Mouse (Mus musculus) heart, adult 2 months (tissue): ENCODE measurements at regions not wholly inside any gene's neighbourhood (a gene's known extent, or its start where the extent isn't known, plus 50 kb on each side); places are given as distances from the start of the nearest gene placed in this dataset.
"Not testable (repeated sequence)": the region's sequence is repeated elsewhere in the genome, so short reads cannot be mapped to it uniquely, and the experiment has no call there.

Source experiments
- DNase-seq, 2 experiments: peaks; one replicate each; pipeline ENCODE4 v3.0.0; 2021
- H3K27ac ChIP-seq: fragments of 200-600 bp; 2 replicates; pipeline ENCODE4 v1.8.1; 2022
- H3K27me3 ChIP-seq: fragments of 200-500 bp; 2 replicates; pipeline ENCODE4 v1.6.1; 2012; ENCODE audit warnings: mild to moderate bottlenecking, low read length, inconsistent platforms, mixed read lengths; ENCODE audit not compliant: control insufficient read depth, insufficient read depth
- H3K36me3 ChIP-seq: fragments of 200-500 bp; 2 replicates; pipeline ENCODE4 v1.6.1; 2012; ENCODE audit warnings: low read length, inconsistent platforms; ENCODE audit not compliant: control insufficient read depth, insufficient read depth
- H3K4me1 ChIP-seq: fragments of 200-500 bp; 2 replicates; pipeline ENCODE4 v1.6.1; 2011; ENCODE audit warnings: low read length; ENCODE audit not compliant: control insufficient read depth, insufficient read depth
- H3K4me3 ChIP-seq: fragments of 200-600 bp; 2 replicates; pipeline ENCODE4 v1.8.1; 2022
- H3K79me2 ChIP-seq: fragments of 200-500 bp; replicated peaks from 2 replicates; pipeline ENCODE4 v1.6.1; 2012; ENCODE audit warnings: mild to moderate bottlenecking, inconsistent platforms, low read length, moderate library complexity, mixed read lengths; ENCODE audit not compliant: control insufficient read depth, insufficient read depth
- H3K9ac ChIP-seq: fragments of 200-500 bp; 2 replicates; pipeline ENCODE4 v1.6.1; 2012; ENCODE audit warnings: low read depth, mild to moderate bottlenecking, control low read depth, inconsistent platforms, low read length, mixed read lengths
- CTCF ChIP-seq: fragments of 200-600 bp; IDR thresholded peaks from 2 replicates; pipeline ENCODE4 v1.8.1; 2022; ENCODE audit warnings: antibody characterized with exemption, mild to moderate bottlenecking, moderate library complexity
- EP300 ChIP-seq: fragments of 200-500 bp; IDR thresholded peaks from 2 replicates; pipeline ENCODE4 v1.6.1; 2011; ENCODE audit warnings: low read depth, low read length, control low read depth; ENCODE audit not compliant: insufficient read depth
- POLR2A ChIP-seq: fragments of 200-500 bp; IDR thresholded peaks from 2 replicates; pipeline ENCODE4 v1.6.1; 2011; ENCODE audit warnings: mild to moderate bottlenecking, low read depth, low read length, control low read depth; ENCODE audit not compliant: insufficient read depth
- WGBS: fragments of 180-500 bp; shearing (Covaris S2); methylation state at CpG from one replicate; pipeline ENCODE4 v1.1.7; 2018; 5-methylcytosine and 5-hydroxymethylcytosine counted together
- intact Hi-C: fragments of 180-260 bp; cut with DNase I; formaldehyde crosslinking; loops from one replicate; pipeline ENCODE4 v1.15.1; 2025

DNA sequence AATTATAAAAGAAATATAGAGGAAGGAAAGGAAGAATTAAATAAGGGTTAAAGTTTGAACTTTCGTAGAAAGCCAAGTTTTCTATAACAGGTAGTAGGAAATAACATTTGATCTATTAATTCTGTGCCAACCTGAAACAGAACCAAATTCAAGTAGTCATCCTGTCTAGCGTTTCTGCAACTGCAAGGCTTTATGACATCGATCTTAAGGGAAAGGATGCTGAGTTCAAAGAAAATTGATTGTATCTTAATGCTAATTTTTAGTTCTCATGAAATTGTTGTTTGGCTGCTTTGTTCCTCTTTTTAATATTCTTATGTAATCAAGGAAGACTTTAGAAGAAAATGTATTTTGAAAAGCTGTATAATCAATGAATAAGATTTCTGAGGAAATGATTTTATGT lies 334.9 kb upstream of the Ngly1 start:
- no peak overlapping the region for H3K4me3 ChIP-seq
- H3K27ac ChIP-seq = no peak overlapping the region
- H3K4me1 ChIP-seq = no peaks in the 10 kb centered on the region
- H3K79me2 ChIP-seq = no peaks in the 10 kb centered on the region
- intact Hi-C loops = no loop called here
- H3K9ac ChIP-seq = no peak overlapping the region
- H3K27me3 ChIP-seq = no peaks in the 10 kb centered on the region
- 68% methylated on average over 3 of the region's 3 CpGs for WGBS
- no peak for DNase-seq
- no peak for TF ChIP-seq EP300
- TF ChIP-seq POLR2A = no peak
- TF ChIP-seq CTCF = no peak
- H3K36me3 ChIP-seq = no peaks in the 10 kb centered on the region

DNA sequence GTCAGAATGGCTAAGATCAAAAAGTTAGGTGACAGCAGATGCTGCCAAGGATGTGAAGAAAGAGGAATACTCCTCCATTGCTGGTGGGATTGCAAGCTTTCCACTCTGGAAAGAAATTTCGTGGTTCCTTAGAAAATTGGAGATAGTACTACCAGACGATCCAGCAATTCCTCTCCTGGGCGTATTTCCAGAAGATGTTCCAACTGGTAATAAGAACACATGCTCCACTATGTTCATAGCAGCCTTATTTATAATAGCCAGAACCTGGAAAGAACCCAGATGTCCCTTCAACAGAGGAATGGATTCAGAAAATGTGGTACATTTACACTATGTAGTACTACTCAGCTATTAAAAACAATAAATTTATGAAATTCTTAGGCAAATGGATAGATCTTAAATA lies 324.4 kb upstream of the Ngly1 start:
- H3K4me1 ChIP-seq, H3K9ac ChIP-seq, H3K79me2 ChIP-seq, H3K4me3 ChIP-seq, H3K27me3 ChIP-seq, DNase-seq, intact Hi-C loops, H3K36me3 ChIP-seq, H3K27ac ChIP-seq: not testable (repeated sequence)
- 64% methylated on average over 3 of the region's 3 CpGs for WGBS

DNA sequence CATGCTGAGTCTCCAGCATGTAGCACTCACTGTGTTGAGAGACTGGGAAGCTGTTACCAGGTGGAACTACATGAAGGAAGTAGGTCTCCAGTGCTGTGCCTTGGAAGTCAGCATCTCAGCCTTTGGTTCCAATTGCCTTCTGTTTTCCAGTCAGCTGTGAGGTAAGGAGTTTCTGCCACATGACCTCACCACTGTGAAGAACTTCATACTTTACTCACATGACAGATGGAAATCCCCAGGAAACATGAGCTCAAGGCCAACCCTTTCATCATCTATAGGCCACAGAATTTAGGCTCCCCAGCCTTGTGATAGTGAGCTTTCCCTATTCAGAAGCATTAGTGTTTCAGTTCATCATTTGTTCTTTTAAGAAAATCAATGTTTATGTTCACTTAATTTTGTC lies 314.4 kb upstream of the Ngly1 start:
- H3K9ac ChIP-seq = no peak overlapping the region
- H3K79me2 ChIP-seq = no peaks in the 10 kb centered on the region
- intact Hi-C loops = no loop called here
- H3K4me3 ChIP-seq = no peak overlapping the region
- DNase-seq = no peak
- TF ChIP-seq POLR2A = no peak
- TF ChIP-seq CTCF = no peak
- TF ChIP-seq EP300 = no peak
- no peaks in the 10 kb centered on the region for H3K4me1 ChIP-seq
- H3K36me3 ChIP-seq = no peaks in the 10 kb centered on the region
- no peak overlapping the region for H3K27ac ChIP-seq
- H3K27me3 ChIP-seq = no peaks in the 10 kb centered on the region

GRCm38 (mm10) chr14:15970321-15970720 lies 278.8 kb upstream of the Ngly1 start:
- H3K79me2 ChIP-seq = no peaks in the 10 kb centered on the region
- DNase-seq = no peak
- no peaks in the 10 kb centered on the region for H3K36me3 ChIP-seq
- no peak for TF ChIP-seq CTCF
- TF ChIP-seq POLR2A = no peak
- TF ChIP-seq EP300 = no peak
- H3K4me3 ChIP-seq = no peak overlapping the region
- no peak overlapping the region for H3K9ac ChIP-seq
- intact Hi-C loops = no loop called here
- H3K27me3 ChIP-seq = no peaks in the 10 kb centered on the region
- no peaks in the 10 kb centered on the region for H3K4me1 ChIP-seq
- H3K27ac ChIP-seq = no peak overlapping the region

DNA sequence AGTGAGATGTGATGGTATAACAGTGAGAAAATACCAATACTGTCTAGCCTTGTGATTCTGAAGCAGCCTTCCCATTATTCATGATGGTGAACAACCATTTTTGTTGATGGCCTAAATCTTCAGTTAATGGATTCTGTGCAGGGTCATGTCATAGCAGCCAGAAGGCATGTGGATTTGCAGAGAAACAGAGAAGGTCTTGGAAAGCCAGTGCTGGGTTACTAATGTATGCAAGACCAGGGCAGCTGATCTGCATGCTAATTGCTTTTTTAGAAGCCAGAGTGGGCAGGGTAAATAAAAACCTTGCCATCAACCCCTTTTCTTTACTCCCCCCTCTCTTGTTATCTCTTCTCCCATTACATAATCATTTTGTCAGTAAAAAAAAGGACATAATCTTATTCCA lies 278.3 kb upstream of the Ngly1 start:
- no peak overlapping the region for H3K27ac ChIP-seq
- no peaks in the 10 kb centered on the region for H3K27me3 ChIP-seq
- H3K4me1 ChIP-seq = no peaks in the 10 kb centered on the region
- no peaks in the 10 kb centered on the region for H3K36me3 ChIP-seq
- no peaks in the 10 kb centered on the region for H3K79me2 ChIP-seq
- no peak overlapping the region for H3K9ac ChIP-seq
- H3K4me3 ChIP-seq = no peak overlapping the region
- no peak for DNase-seq
- intact Hi-C loops = no loop called here
- TF ChIP-seq EP300 = no peak
- no peak for TF ChIP-seq CTCF
- no peak for TF ChIP-seq POLR2A

- no peaks in the 10 kb centered on the region for H3K4me1 ChIP-seq
- no peak for TF ChIP-seq CTCF
- TF ChIP-seq EP300 = no peak
- no peak for TF ChIP-seq POLR2A
- H3K4me3 ChIP-seq = no peak overlapping the region
- no peaks in the 10 kb centered on the region for H3K27me3 ChIP-seq
- H3K36me3 ChIP-seq = no peaks in the 10 kb centered on the region
- intact Hi-C loops = no loop called here
- DNase-seq = no peak
- H3K79me2 ChIP-seq = no peaks in the 10 kb centered on the region
- no peak overlapping the region for H3K27ac ChIP-seq
- no peak overlapping the region for H3K9ac ChIP-seq
Observed at GRCm38 (mm10) chr14:15971306-15971705, 277.8 kb upstream of the Ngly1 start.

DNA sequence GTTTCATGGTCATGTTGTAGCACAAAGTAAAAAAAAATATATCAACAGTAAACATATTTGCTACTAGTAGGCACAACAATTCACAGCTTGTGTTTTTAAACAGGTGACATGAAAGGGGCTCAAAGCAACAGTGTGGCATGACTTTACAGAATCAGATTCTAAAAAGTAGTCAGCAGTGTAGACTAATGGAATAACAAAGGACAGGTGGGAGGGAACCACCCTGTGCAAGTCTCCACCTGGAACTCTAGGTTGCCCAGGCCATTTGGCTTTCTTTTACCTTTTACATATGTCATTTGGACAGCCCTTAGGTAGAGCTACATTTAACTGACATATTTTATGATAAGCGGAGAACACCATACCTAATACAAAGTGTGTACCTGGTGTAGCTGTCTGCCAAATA lies 271.7 kb upstream of the Ngly1 start:
- Histone ChIP-seq H3K27ac (no peak overlapping the region), H3K9ac (no peak overlapping the region), H3K4me3 (no peak overlapping the region), H3K36me3 (no peaks in the 10 kb centered on the region), H3K4me1 (no peaks in the 10 kb centered on the region), H3K79me2 (no peaks in the 10 kb centered on the region), H3K27me3 (no peaks in the 10 kb centered on the region)
- TF ChIP-seq EP300 (no peak), POLR2A (no peak), CTCF (no peak)
- intact Hi-C loops = no loop called here
- WGBS = 100% methylated on average over 1 of the region's 1 CpGs
- no peak for DNase-seq
